Mouse (Mus musculus): ENCODE measurements around the gene Chd4. TPM values are rescaled to one million over a fixed set of nuclear protein-coding genes. Genes with fewer than 3 reads are reported as not detected.
"Not testable (repeated sequence)": the region's sequence is repeated elsewhere in the genome, so short reads cannot be mapped to it uniquely, and the experiment has no call there.

The Chd4 gene
- polyA plus RNA-seq, 1 experiment from 2014 or later, result 77.3 TPM

- H3K9ac ChIP-seq, result peak overlapping the region; percentile 58; the same call in 1 of the 2 replicates
- 0 out of 2 replicates have a peak overlapping the region, but pooled peaks have one; percentile 84 for H3K4me3 ChIP-seq
- peaks cover 62% of the 10 kb centered on the region for H3K36me3 ChIP-seq
These were observed 66.2 kb downstream of the Chd4 start for GRCm38 (mm10) chr6:125161971-125162370.

DNA sequence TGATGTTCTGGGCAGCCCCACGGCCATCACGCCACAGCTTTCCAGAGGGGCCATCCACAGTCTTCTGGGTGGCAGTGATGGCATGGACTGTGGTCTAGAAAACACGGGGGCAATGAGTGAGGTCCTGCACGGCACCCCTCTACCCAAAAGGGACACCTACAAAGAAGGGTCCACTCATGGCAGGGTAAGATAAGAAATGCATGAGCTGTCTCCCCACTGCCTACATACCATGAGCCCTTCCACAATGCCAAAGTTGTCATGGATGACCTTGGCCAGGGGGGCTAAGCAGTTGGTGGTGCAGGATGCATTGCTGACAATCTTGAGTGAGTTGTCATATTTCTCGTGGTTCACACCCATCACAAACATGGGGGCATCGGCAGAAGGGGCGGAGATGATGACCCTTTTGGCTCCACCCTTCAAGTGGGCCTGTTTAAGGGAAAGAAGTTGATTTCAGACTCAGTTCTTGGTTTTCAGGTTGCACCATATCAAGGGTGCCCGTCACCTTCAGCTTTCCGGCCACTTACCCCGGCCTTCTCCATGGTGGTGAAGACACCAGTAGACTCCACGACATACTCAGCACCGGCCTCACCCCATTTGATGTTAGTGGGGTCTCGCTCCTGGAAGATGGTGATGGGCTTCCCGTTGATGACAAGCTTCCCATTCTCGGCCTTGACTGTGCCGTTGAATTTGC, 67.0 kb downstream of the Chd4 start:
- not testable (repeated sequence) for ATAC-seq (ENCODE audit: insufficient number of reproducible peaks, low FRiP score); H3K9me3 ChIP-seq (replicated peaks); H3K27me3 ChIP-seq (replicated peaks)
- H3K4me1 ChIP-seq (replicated peaks), result peaks cover 46% of the 10 kb centered on the region
- peak overlapping the region; percentile 84 for H3K4me3 ChIP-seq
- H3K9ac ChIP-seq, result peak overlapping the region; percentile 58
- WGBS, result 62% methylated on average over 13 of the region's 16 CpGs
- peak overlapping the region; percentile 53 for H3K27ac ChIP-seq (ENCODE audit: poor library complexity, severe bottlenecking)
- peaks cover 60% of the 10 kb centered on the region for H3K36me3 ChIP-seq
- H3K4me2 ChIP-seq, result peak overlapping the region; percentile 90

More at GRCm38 (mm10) chr6:125161971-125162370, 66.2 kb downstream of the Chd4 start:
- not testable (repeated sequence) for ATAC-seq (ENCODE audit: insufficient number of reproducible peaks, low FRiP score); H3K27me3 ChIP-seq (replicated peaks); H3K9me3 ChIP-seq (replicated peaks)
- H3K27ac ChIP-seq (ENCODE audit: poor library complexity, severe bottlenecking), result peak overlapping the region; percentile 82
- H3K4me2 ChIP-seq, result peak overlapping the region; percentile 90
- H3K4me1 ChIP-seq (replicated peaks), result peaks cover 38% of the 10 kb centered on the region
- WGBS, result 5% methylated on average over 4 of the region's 5 CpGs

DNA sequence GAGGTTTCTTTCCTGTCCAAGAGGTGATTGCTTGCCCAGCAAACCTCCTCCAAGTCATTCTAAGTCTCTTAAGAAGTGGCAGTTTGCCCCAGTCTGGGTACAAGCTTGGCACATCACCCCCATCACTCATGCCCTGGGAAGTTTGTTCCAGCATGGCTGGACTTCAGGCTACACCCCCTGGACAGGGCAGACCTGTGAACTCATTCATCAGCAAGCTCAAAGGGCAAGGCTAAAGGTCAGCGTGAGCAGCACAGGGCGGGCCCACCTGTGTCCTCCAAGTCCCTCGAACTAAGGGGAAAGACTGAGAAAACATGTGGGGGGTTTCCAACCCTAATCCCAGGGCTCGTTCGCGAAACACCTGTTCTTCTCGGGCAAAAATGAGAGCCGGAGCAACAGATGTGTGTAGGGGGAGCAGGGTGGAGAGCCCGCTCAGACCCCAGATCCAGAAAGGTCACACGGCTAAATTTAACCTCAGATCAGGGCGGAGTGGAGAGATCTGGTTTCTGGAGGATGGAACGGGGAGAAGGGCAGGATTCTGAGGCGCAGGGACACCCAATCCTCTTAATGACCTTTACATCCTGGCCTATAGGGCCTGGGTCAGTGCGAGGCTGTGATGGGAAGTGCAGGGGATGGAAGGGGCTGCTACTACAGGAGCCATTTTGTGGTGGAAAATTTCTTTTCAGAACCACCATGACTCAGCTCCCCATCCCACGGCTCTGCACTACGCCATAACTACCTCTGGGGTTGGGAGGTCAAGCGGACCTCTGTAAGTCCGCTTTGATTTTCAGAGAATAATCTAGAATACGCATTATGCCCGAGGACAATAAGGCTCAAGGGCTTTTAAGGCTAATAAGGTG, 68.2 kb downstream of the Chd4 start:
- Histone ChIP-seq H3K27ac (ENCODE audit: poor library complexity, severe bottlenecking) (peak overlapping the region; percentile 99), H3K4me1 (replicated peaks) (peaks cover 53% of the 10 kb centered on the region), H3K9me3 (replicated peaks) (no peaks in the 10 kb centered on the region), H3K36me3 (peaks cover 62% of the 10 kb centered on the region), H3K4me3 (peak overlapping the region; percentile 84), H3K9ac (peak overlapping the region; percentile 98), H3K4me2 (peak overlapping the region; percentile 90), H3K27me3 (replicated peaks) (no peaks in the 10 kb centered on the region)
- WGBS, result 5% methylated on average over 20 of the region's 20 CpGs
- no peak for ATAC-seq (ENCODE audit: insufficient number of reproducible peaks, low FRiP score)

DNA sequence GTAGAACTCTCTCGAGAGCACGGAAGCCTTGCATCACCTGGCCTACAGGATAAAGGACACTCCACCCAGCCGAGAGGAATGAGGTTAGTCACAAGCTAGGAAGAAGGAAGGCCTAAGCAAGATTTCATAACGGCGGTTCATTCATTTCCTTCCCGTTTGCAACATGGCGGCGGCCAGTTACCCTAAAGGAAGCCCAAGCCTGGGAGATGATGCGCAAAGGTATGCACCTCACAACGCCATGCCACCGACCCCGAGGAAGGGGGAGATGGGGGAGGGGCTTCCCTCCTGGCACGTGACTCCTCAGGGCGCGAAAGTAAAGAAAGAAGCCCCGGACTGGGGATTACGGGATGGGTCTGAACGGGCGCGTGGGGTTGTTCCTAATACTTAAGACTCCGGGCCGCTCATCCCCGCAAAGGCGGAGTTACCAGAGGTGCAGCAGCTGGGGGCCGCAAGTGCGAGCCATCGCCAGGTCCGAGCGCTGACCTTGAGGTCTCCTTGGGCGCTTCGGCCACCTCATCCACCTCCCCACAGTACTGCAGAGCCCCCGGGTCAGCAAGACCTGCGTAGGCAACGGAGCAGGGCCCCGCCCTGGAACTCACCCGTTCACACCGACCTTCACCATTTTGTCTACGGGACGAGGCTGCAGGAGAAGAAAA, 69.0 kb downstream of the Chd4 start:
- under 1% methylated on average over 39 of the region's 39 CpGs for WGBS
- Histone ChIP-seq H3K4me1 (replicated peaks) (peaks cover 53% of the 10 kb centered on the region), H3K27me3 (replicated peaks) (no peaks in the 10 kb centered on the region), H3K27ac (ENCODE audit: poor library complexity, severe bottlenecking) (peak overlapping the region; percentile 99), H3K4me2 (peak overlapping the region; percentile 90), H3K9ac (peak overlapping the region; percentile 98), H3K4me3 (peak overlapping the region; percentile 84), H3K36me3 (peaks cover 62% of the 10 kb centered on the region), H3K9me3 (replicated peaks) (no peaks in the 10 kb centered on the region)
- peak; percentile 12 for ATAC-seq (ENCODE audit: insufficient number of reproducible peaks, low FRiP score)

DNA sequence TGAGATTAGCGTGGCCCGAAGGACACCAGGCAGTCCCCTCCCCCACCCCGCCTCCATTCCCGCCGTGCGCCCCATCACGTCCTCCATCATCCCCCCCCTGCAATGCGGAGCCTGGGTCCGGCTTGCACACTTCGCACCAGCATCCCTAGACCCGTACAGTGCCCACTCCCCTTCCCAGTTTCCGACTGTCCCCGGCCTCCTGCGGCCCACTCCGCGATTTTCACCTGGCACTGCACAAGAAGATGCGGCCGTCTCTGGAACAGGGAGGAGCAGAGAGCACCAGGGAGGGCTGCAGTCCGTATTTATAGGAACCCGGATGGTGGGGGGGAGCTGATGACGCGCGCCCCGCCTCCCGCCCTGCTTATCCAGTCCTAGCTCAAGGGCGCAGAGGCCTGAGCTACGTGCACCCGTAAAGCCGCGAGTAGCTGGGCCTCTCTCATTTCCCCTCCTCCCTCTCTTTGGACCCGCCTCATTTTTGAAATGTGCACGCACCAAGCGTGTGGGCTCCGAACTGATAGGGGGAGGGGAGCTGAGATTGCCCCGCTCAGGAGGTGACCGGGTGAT, 69.6 kb downstream of the Chd4 start:
- peak overlapping the region; percentile 84 for H3K4me3 ChIP-seq
- peak overlapping the region; percentile 98 for H3K9ac ChIP-seq
- H3K4me2 ChIP-seq, result peak overlapping the region; percentile 90
- no peaks in the 10 kb centered on the region for H3K27me3 ChIP-seq (replicated peaks)
- H3K9me3 ChIP-seq (replicated peaks), result no peaks in the 10 kb centered on the region
- peak; percentile 88 for ATAC-seq (ENCODE audit: insufficient number of reproducible peaks, low FRiP score)
- H3K4me1 ChIP-seq (replicated peaks), result peaks cover 53% of the 10 kb centered on the region
- H3K27ac ChIP-seq (ENCODE audit: poor library complexity, severe bottlenecking), result peak overlapping the region; percentile 99
- under 1% methylated on average over 36 of the region's 36 CpGs for WGBS
- peaks cover 63% of the 10 kb centered on the region for H3K36me3 ChIP-seq

DNA sequence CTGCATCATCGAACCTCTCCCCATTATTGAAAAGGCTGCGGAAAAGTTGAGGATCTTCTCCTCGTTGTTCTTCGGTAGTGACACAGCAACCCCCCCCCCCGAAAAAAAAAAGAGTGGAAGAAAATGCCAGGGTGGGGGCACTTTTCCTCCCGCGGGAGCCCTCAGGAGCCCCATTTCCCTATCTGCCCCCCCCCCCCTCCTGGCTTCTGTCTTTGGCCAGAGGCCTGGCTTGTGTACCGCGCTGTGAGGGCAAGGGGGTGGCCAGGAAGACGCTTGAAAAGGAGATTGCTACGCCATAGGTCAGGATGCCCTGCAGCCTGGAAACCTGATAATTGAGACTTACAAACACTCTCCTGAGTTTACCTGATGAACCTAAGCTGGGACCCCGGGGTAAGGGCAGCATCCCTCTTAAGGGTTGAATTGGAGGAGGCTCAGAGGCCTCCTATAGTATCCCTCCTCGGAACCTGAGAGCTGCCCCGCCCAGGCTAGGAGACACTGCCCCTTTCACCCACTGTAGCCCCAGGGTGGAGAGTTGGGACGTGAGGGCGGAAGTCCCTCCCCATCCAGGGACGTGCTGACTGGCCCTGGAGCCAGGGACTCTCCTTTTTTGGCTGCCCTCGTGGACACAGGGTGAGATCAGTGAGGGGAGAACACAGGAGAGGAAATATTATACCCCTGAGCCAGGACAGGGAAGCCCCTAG, 70.4 kb downstream of the Chd4 start, which contains the start of gene Gapdh:
Gene Gapdh, minus strand, starts transcription at position 417 of the 701 bp plus-strand sequence.
- Histone ChIP-seq H3K4me3 (peak within 1 kb of the TSS; percentile 84), H3K27ac (ENCODE audit: poor library complexity, severe bottlenecking) (peak within 1 kb of the TSS; percentile 99), H3K36me3 (peaks cover 63% of the 10 kb centered on the region), H3K27me3 (replicated peaks) (no peaks in the 10 kb centered on the region), H3K9me3 (replicated peaks) (no peaks in the 10 kb centered on the region), H3K4me1 (replicated peaks) (peaks cover 45% of the 10 kb centered on the region), H3K9ac (peak within 1 kb of the TSS; percentile 98), H3K4me2 (peak within 1 kb of the TSS; percentile 90)
- peak; percentile 73 for ATAC-seq (ENCODE audit: insufficient number of reproducible peaks, low FRiP score)
- under 1% methylated on average over 18 of the region's 18 CpGs for WGBS

DNA sequence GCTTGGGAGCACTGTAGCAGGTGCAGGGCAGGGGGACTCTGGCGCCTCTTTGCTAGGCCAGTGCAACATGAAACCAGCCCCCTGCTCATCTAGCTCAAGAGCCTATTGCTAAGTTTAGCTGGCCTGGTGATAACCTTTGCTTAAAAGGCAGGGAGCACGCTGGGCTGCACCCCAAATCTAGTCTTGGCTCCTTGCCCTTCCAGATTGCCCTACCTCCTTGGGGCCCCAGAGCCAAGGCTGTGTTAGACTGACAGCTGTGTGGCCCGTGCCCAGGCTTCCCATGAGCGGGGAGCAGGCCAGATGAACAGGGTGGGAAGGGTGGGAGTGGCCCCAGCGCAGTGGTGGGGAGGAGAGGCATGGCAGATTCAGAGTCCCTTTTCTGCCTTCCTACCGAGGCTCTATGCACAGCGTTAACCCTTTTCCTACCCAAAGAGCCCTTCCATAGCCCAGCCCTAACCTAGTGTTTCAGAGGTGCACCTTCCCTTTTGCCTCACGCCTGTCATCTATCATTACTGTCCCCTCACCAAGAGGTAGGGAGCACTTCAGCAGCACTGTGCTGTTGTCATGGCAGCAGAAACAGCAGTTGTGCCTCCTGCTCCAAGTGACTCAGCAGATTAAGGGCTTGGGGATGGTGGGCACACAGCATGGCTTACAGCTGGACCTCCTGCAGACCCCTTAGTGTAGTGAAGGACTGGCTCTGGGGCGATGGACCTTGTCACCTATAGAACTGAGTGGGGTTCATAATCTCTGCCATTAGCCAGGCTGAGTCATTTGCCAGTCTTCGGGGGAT, 71.3 kb downstream of the Chd4 start:
- no peaks in the 10 kb centered on the region for H3K27me3 ChIP-seq (replicated peaks)
- H3K27ac ChIP-seq (ENCODE audit: poor library complexity, severe bottlenecking), result peak overlapping the region; percentile 99
- WGBS, result 15% methylated on average over 10 of the region's 10 CpGs
- peak; percentile 44 for ATAC-seq (ENCODE audit: insufficient number of reproducible peaks, low FRiP score)
- H3K4me2 ChIP-seq, result peak overlapping the region; percentile 90
- peaks cover 39% of the 10 kb centered on the region for H3K4me1 ChIP-seq (replicated peaks)
- no peaks in the 10 kb centered on the region for H3K9me3 ChIP-seq (replicated peaks)
- H3K9ac ChIP-seq, result peak overlapping the region; percentile 78
- peaks cover 66% of the 10 kb centered on the region for H3K36me3 ChIP-seq
- H3K4me3 ChIP-seq, result peak overlapping the region; percentile 84

GRCm38 (mm10) chr6:125168086-125168485, 72.3 kb downstream of the Chd4 start:
- Histone ChIP-seq H3K9me3 (replicated peaks) (no peaks in the 10 kb centered on the region), H3K36me3 (peaks cover 71% of the 10 kb centered on the region), H3K4me3 (no peak overlapping the region), H3K4me2 (no peak overlapping the region), H3K9ac (peak overlapping the region; percentile 78; the same call in 1 of the 2 replicates), H3K27me3 (replicated peaks) (no peaks in the 10 kb centered on the region), H3K4me1 (replicated peaks) (peaks cover 37% of the 10 kb centered on the region), H3K27ac (ENCODE audit: poor library complexity, severe bottlenecking) (peak overlapping the region; percentile 99)
- ATAC-seq (ENCODE audit: insufficient number of reproducible peaks, low FRiP score), result no peak
- 87% methylated on average over 14 of the region's 14 CpGs for WGBS

GRCm38 (mm10) chr6:125170194-125170593, 74.4 kb downstream of the Chd4 start:
- no peak overlapping the region for H3K4me2 ChIP-seq
- H3K4me3 ChIP-seq, result no peak overlapping the region
- peaks cover 80% of the 10 kb centered on the region for H3K36me3 ChIP-seq
- peak overlapping the region; percentile 56; the same call in 1 of the 2 replicates for H3K27ac ChIP-seq (ENCODE audit: poor library complexity, severe bottlenecking)
- peaks cover 26% of the 10 kb centered on the region for H3K4me1 ChIP-seq (replicated peaks)
- no peaks in the 10 kb centered on the region for H3K9me3 ChIP-seq (replicated peaks)
- no peak for ATAC-seq (ENCODE audit: insufficient number of reproducible peaks, low FRiP score)
- no peak overlapping the region for H3K9ac ChIP-seq
- no peaks in the 10 kb centered on the region for H3K27me3 ChIP-seq (replicated peaks)
- WGBS, result 73% methylated on average over 6 of the region's 6 CpGs
